Mouse (Mus musculus): ENCODE measurements at regions not wholly inside any gene's neighbourhood (a gene's known extent, or its start where the extent isn't known, plus 50 kb on each side); places are given as distances from the start of the nearest gene placed in this dataset.

DNA sequence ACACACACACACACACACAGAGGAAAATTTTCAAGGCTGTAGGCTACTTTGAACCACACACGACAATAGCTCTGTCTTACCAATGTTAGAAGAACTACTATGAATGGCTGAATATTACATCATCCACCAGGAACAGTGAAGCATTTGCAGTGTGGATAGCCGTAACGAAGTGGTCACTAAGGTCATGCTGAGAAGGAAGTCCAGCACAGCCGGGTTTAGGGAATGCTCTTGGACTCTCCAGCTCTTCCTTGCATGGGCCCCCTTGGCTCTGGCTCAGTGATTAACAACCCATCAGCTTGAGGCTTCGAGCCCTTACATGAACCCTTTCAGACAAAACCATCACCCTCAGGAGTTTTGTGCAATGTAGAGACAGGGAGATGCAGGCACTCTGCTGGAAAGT, 245.3 kb downstream of the Adamts20 start:
- no peak overlapping the region for H3K9ac ChIP-seq (replicated peaks)
- H3K4me1 ChIP-seq (replicated peaks; ENCODE audit: control insufficient read depth in 2 of 2, insufficient read depth in 2 of 2, low read length in 1 of 2) = no peaks in the 10 kb centered on the region
- ATAC-seq (ENCODE audit: insufficient read depth) (no peak), DNase-seq (ENCODE audit: low read depth in 3 of 3, low spot score in 3 of 3) (no peak)
- 44% methylated on average over 5 of the region's 5 CpGs for WGBS (ENCODE audit: insufficient replicate concordance)
- H3K9me3 ChIP-seq (ENCODE audit: control insufficient read depth, low read length) = no peaks in the 10 kb centered on the region
- no peaks in the 10 kb centered on the region for H3K36me3 ChIP-seq (replicated peaks; ENCODE audit: control insufficient read depth, insufficient read depth, low read depth)
- no peak for TF ChIP-seq CTCF (IDR thresholded peaks at IDR 0.05; ENCODE audit: low read depth)
- TF ChIP-seq EP300 (IDR thresholded peaks at IDR 0.05; ENCODE audit: low read depth) = no peak
- H3K4me2 ChIP-seq (ENCODE audit: low read depth) = no peak overlapping the region
- no peaks in the 10 kb centered on the region for H3K27me3 ChIP-seq (ENCODE audit: control insufficient read depth, insufficient read depth, low read length)
- H3K4me3 ChIP-seq (ENCODE audit: insufficient read depth in 1 of 2, low read depth in 2 of 2, low read length in 2 of 2) = no peak overlapping the region
- no peak overlapping the region for H3K27ac ChIP-seq

DNA sequence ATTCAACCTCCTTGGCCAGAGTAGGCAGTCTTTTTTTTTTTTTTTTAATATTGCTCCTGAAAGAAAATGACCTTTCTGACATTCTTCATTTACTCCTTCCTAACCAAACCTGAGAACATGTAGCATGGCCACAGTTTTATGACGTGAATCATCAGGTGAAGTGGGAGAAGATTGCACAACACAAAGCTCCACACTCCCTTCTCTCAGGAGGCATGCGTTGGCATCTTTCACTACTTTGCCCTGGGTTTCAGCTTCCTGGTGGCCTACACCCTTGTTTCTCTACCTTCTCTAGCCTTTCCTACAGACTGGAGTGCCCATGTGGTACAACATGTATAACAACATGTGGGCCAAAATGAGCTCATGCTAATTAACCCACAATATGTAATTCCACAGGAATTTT, 248.5 kb downstream of the Adamts20 start:
- Histone ChIP-seq H3K4me3 (ENCODE audit: insufficient read depth in 1 of 2, low read depth in 2 of 2, low read length in 2 of 2) (no peak overlapping the region), H3K36me3 (replicated peaks; ENCODE audit: control insufficient read depth, insufficient read depth, low read depth) (no peaks in the 10 kb centered on the region), H3K27me3 (ENCODE audit: control insufficient read depth, insufficient read depth, low read length) (no peaks in the 10 kb centered on the region), H3K9me3 (ENCODE audit: control insufficient read depth, low read length) (no peaks in the 10 kb centered on the region), H3K27ac (no peak overlapping the region), H3K4me1 (replicated peaks; ENCODE audit: control insufficient read depth in 2 of 2, insufficient read depth in 2 of 2, low read length in 1 of 2) (no peaks in the 10 kb centered on the region), H3K9ac (replicated peaks) (no peak overlapping the region), H3K4me2 (ENCODE audit: low read depth) (no peak overlapping the region)
- no peak for DNase-seq (ENCODE audit: low read depth in 3 of 3, low spot score in 3 of 3)
- WGBS (ENCODE audit: insufficient replicate concordance) = 65% methylated on average over 2 of the region's 2 CpGs
- TF ChIP-seq EP300 (IDR thresholded peaks at IDR 0.05; ENCODE audit: low read depth) (no peak), CTCF (IDR thresholded peaks at IDR 0.05; ENCODE audit: low read depth) (no peak)
- ATAC-seq (ENCODE audit: insufficient read depth) = no peak

GRCm38 (mm10) chr15:94214440-94214839, 250.8 kb downstream of the Adamts20 start:
- no peak overlapping the region for H3K9ac ChIP-seq (replicated peaks)
- no peaks in the 10 kb centered on the region for H3K9me3 ChIP-seq (ENCODE audit: control insufficient read depth, low read length)
- no peak overlapping the region for H3K4me2 ChIP-seq (ENCODE audit: low read depth)
- no peak for DNase-seq (ENCODE audit: low read depth in 3 of 3, low spot score in 3 of 3)
- TF ChIP-seq CTCF (IDR thresholded peaks at IDR 0.05; ENCODE audit: low read depth) (no peak), EP300 (IDR thresholded peaks at IDR 0.05; ENCODE audit: low read depth) (no peak)
- no peaks in the 10 kb centered on the region for H3K27me3 ChIP-seq (ENCODE audit: control insufficient read depth, insufficient read depth, low read length)
- H3K36me3 ChIP-seq (replicated peaks; ENCODE audit: control insufficient read depth, insufficient read depth, low read depth) = no peaks in the 10 kb centered on the region
- 19% methylated on average over 9 of the region's 9 CpGs for WGBS (ENCODE audit: insufficient replicate concordance)
- no peaks in the 10 kb centered on the region for H3K4me1 ChIP-seq (replicated peaks; ENCODE audit: control insufficient read depth in 2 of 2, insufficient read depth in 2 of 2, low read length in 1 of 2)
- H3K4me3 ChIP-seq (ENCODE audit: insufficient read depth in 1 of 2, low read depth in 2 of 2, low read length in 2 of 2) = no peak overlapping the region
- no peak for ATAC-seq (ENCODE audit: insufficient read depth)
- H3K27ac ChIP-seq = no peak overlapping the region

- Histone ChIP-seq H3K27ac (no peak overlapping the region), H3K36me3 (replicated peaks; ENCODE audit: control insufficient read depth, insufficient read depth, low read depth) (no peaks in the 10 kb centered on the region), H3K9me3 (ENCODE audit: control insufficient read depth, low read length) (no peaks in the 10 kb centered on the region), H3K4me2 (ENCODE audit: low read depth) (no peak overlapping the region), H3K9ac (replicated peaks) (no peak overlapping the region), H3K4me3 (ENCODE audit: insufficient read depth in 1 of 2, low read depth in 2 of 2, low read length in 2 of 2) (no peak overlapping the region), H3K4me1 (replicated peaks; ENCODE audit: control insufficient read depth in 2 of 2, insufficient read depth in 2 of 2, low read length in 1 of 2) (no peaks in the 10 kb centered on the region), H3K27me3 (ENCODE audit: control insufficient read depth, insufficient read depth, low read length) (no peaks in the 10 kb centered on the region)
- 30% methylated on average over 4 of the region's 4 CpGs for WGBS (ENCODE audit: insufficient replicate concordance)
- TF ChIP-seq EP300 (IDR thresholded peaks at IDR 0.05; ENCODE audit: low read depth) (no peak), CTCF (IDR thresholded peaks at IDR 0.05; ENCODE audit: low read depth) (peak; percentile 25; the same call in 1 of the 2 replicates)
- ATAC-seq (ENCODE audit: insufficient read depth) (no peak), DNase-seq (ENCODE audit: low read depth in 3 of 3, low spot score in 3 of 3) (no peak)
Measured at GRCm38 (mm10) chr15:94213393-94213792, 251.8 kb downstream of the Adamts20 start.

DNA sequence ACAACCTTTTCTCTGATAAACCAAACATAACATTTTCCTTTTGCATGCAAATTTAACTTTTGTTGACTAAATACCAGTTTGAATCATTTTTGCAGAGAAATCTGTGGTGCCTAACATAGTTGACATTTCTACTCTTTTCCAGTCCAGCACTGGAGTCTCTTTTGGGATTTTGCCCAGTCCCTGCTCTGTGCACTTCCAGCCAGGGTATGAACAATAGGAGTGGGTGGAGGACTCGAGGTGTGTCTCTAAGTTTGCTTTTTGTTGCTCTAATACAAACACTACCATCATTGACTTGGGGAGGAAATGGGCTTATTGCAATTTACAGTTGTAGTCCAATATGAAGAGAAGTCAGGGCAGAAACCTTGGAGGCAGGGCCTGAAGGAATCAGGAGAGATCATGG, 256.7 kb downstream of the Adamts20 start:
- Histone ChIP-seq H3K27ac (no peak overlapping the region), H3K36me3 (replicated peaks; ENCODE audit: control insufficient read depth, insufficient read depth, low read depth) (no peaks in the 10 kb centered on the region), H3K4me2 (ENCODE audit: low read depth) (no peak overlapping the region), H3K4me3 (ENCODE audit: insufficient read depth in 1 of 2, low read depth in 2 of 2, low read length in 2 of 2) (no peak overlapping the region), H3K4me1 (replicated peaks; ENCODE audit: control insufficient read depth in 2 of 2, insufficient read depth in 2 of 2, low read length in 1 of 2) (no peaks in the 10 kb centered on the region), H3K9ac (replicated peaks) (no peak overlapping the region), H3K27me3 (ENCODE audit: control insufficient read depth, insufficient read depth, low read length) (no peaks in the 10 kb centered on the region), H3K9me3 (ENCODE audit: control insufficient read depth, low read length) (no peaks in the 10 kb centered on the region)
- TF ChIP-seq EP300 (IDR thresholded peaks at IDR 0.05; ENCODE audit: low read depth) = no peak
- TF ChIP-seq CTCF (IDR thresholded peaks at IDR 0.05; ENCODE audit: low read depth) = no peak
- DNase-seq (ENCODE audit: low read depth in 3 of 3, low spot score in 3 of 3) (no peak), ATAC-seq (ENCODE audit: insufficient read depth) (no peak)
- WGBS (ENCODE audit: insufficient replicate concordance) = 21% methylated on average over 1 of the region's 1 CpGs

Data from liver, embryonic 14.5 days (tissue).